17 mouse cellular contexts compared by ENCODE assay signal in genomic region chr19:29509857-29510256, GRCm38 (mm10).
"Had no signal": no experiment of that assay in that cellular context is flagged by ENCODE, and none has a peak within 500 bp of the region (broad histone marks: within the 10 kb centered on the region; RNA-seq: fewer than 3 reads in every experiment).

No protein-coding gene starts in this region.

- H3K36me3 ChIP-seq: kidney, embryonic 15.5 days; liver, embryonic 12.5 days; liver, embryonic 15.5 days; lung, embryonic 15.5 days; midbrain, embryonic 13.5 days; neural tube, embryonic 13.5 days had no signal

- H3K4me1 ChIP-seq: kidney, embryonic 15.5 days; liver, embryonic 15.5 days; lung, embryonic 15.5 days; midbrain, embryonic 13.5 days; neural tube, embryonic 13.5 days had no signal

- DNase-seq: kidney, adult 11 months; kidney, adult 8-10 months; kidney, postnatal 10 days; kidney, postnatal 36 days; layer of hippocampus, postnatal 36 days; lung, adult 18-20 months; lung, postnatal 10 days; lung, postnatal 36 days; thymus, adult 18-20 months; thymus, postnatal 36 days had no signal

- H3K27me3 ChIP-seq: kidney, embryonic 15.5 days; liver, embryonic 15.5 days; lung, embryonic 15.5 days; midbrain, embryonic 13.5 days; neural tube, embryonic 13.5 days had no signal

- H3K4me3 ChIP-seq: kidney, embryonic 15.5 days; left cerebral cortex, adult 2 months; liver, embryonic 12.5 days; liver, embryonic 15.5 days; lung, embryonic 15.5 days; midbrain, embryonic 13.5 days; neural tube, embryonic 13.5 days had no signal

- ATAC-seq: liver, embryonic 12.5 days; midbrain, embryonic 13.5 days had no signal

- H3K9me3 ChIP-seq: kidney, embryonic 15.5 days; liver, embryonic 12.5 days; liver, embryonic 15.5 days; lung, embryonic 15.5 days had no signal
